Comparison of ENCODE assay signal across 28 mouse cellular contexts in the genomic region with DNA sequence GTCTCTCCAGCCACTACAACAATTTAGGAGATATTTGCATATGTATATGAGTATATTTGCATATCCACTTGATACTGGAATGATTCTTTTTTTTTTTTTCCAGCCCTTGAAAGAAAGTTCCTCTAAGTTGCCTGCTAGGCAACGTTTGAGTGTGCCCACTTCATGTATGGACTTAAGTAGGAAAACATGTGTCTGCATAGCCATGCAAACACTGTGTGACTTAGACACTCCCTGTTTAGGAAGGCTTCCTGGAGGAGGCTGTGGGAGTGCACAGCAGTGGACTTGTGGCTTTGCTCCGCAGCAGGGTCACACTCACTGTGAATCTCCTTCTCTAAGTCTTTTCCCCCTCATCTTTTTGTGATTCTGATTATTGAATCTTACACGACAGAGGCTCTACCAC. TPM values are rescaled to one million over a fixed set of nuclear protein-coding genes. Genes with fewer than 3 reads are reported as not detected.
"Had no signal": no experiment of that assay in that cellular context is flagged by ENCODE, and none has a peak within 500 bp of the region (broad histone marks: within the 10 kb centered on the region; RNA-seq: fewer than 3 reads in every experiment).

No protein-coding gene starts in this region.

- H3K4me2 ChIP-seq: embryonic facial prominence, embryonic 12.5 days; embryonic facial prominence, embryonic 13.5 days; embryonic facial prominence, embryonic 15.5 days; forebrain, embryonic 12.5 days; forebrain, embryonic 13.5 days; forebrain, embryonic 15.5 days had no signal

- H3K4me3 ChIP-seq: embryonic facial prominence, embryonic 10.5 days; embryonic facial prominence, embryonic 12.5 days; embryonic facial prominence, embryonic 13.5 days; embryonic facial prominence, embryonic 15.5 days; erythroblast, embryonic 14.5 days; forebrain, embryonic 10.5 days; forebrain, embryonic 12.5 days; forebrain, embryonic 13.5 days; forebrain, embryonic 15.5 days; gastrocnemius, adult 2 months; heart, adult 2 months had no signal

- H3K27me3 ChIP-seq: embryonic facial prominence, embryonic 12.5 days; embryonic facial prominence, embryonic 13.5 days; embryonic facial prominence, embryonic 15.5 days; forebrain, embryonic 12.5 days; forebrain, embryonic 13.5 days; forebrain, embryonic 15.5 days had no signal

- H3K27ac ChIP-seq: embryonic facial prominence, embryonic 10.5 days; embryonic facial prominence, embryonic 12.5 days; embryonic facial prominence, embryonic 13.5 days; embryonic facial prominence, embryonic 15.5 days; forebrain, embryonic 10.5 days; forebrain, embryonic 12.5 days; forebrain, embryonic 13.5 days; forebrain, embryonic 15.5 days; gastrocnemius, adult 2 months; heart, adult 2 months had no signal

- H3K4me1 ChIP-seq: forebrain, embryonic 12.5 days; forebrain, embryonic 13.5 days; forebrain, embryonic 15.5 days had no signal

- ATAC-seq: forebrain, embryonic 13.5 days; forebrain, embryonic 14.5 days; forebrain, embryonic 15.5 days; forebrain, embryonic 16.5 days; forebrain, postnatal 0 days had no signal

- H3K9ac ChIP-seq: embryonic facial prominence, embryonic 12.5 days; embryonic facial prominence, embryonic 13.5 days; embryonic facial prominence, embryonic 15.5 days; forebrain, embryonic 12.5 days; forebrain, embryonic 13.5 days; forebrain, embryonic 15.5 days; forebrain, postnatal 0 days had no signal

- H3K9me3 ChIP-seq: embryonic facial prominence, embryonic 10.5 days; embryonic facial prominence, embryonic 12.5 days; embryonic facial prominence, embryonic 13.5 days; embryonic facial prominence, embryonic 15.5 days; forebrain, embryonic 10.5 days; forebrain, embryonic 12.5 days; forebrain, embryonic 13.5 days; forebrain, embryonic 15.5 days had no signal

- DNase-seq: cerebellum, adult 8-10 months; cerebellum, adult 9-10 months; cerebellum, postnatal 10 days; cerebellum, postnatal 14 days; cerebellum, postnatal 25 days; cerebellum, postnatal 36 days; embryo, embryonic 11 days; forebrain, postnatal 0 days; gastrocnemius, adult 2 months; gastrocnemius, postnatal 10 days; gastrocnemius, postnatal 14 days; gastrocnemius, postnatal 25 days; gastrocnemius, postnatal 36 days; heart, adult 11 months; heart, adult 18-20 months; heart, adult 2 months had no signal

- H3K36me3 ChIP-seq: embryonic facial prominence, embryonic 10.5 days; forebrain, embryonic 10.5 days; forebrain, embryonic 12.5 days; forebrain, embryonic 15.5 days had no signal

RNA-seq across cellular contexts. Expression of a gene that starts 24.0 kb away (rescaled TPM):
- total RNA-seq: forebrain, postnatal 0 days; granulocyte monocyte progenitor cell, adult 5-6 weeks had no signal
- polyA plus RNA-seq: forebrain, embryonic 13.5 days had no signal
